Mouse (Mus musculus) liver, embryonic 14.5 days (tissue): ENCODE measurements around the gene Tedc2. TPM values are rescaled to one million over a fixed set of nuclear protein-coding genes. Genes with fewer than 3 reads are reported as not detected.
A peak's percentile ranks its signal among the peaks of the same experiment; 100 is the strongest.

ENCODE experiments used
- ATAC-seq: fragments of 200-750 bp; cut with Nextera tagmentation; 2 replicates; pipeline ENCODE4 v1.8.0; 2017; ENCODE audit warnings: moderate number of reproducible peaks, mild to moderate bottlenecking, moderate library complexity; ENCODE audit not compliant: insufficient read depth
- DNase-seq, 3 experiments: peaks; one replicate each; pipeline ENCODE4 v3.0.0-alpha.2; 2012 to 2013; ENCODE audit warnings: low read depth in 3 of 3, low spot score in 3 of 3
- H3K27ac ChIP-seq: fragments of 300-500 bp; sonication (generic); 2 replicates; pipeline ENCODE4 v1.5.1; 2014; ENCODE audit warnings: moderate library complexity, mild to moderate bottlenecking, control low read depth, inconsistent platforms
- H3K27me3 ChIP-seq: fragments of 300-500 bp; sonication (generic); 2 replicates; pipeline ENCODE4 v1.6.1; 2014; ENCODE audit warnings: mild to moderate bottlenecking, low read length, moderate library complexity; ENCODE audit not compliant: control insufficient read depth, insufficient read depth
- H3K36me3 ChIP-seq: fragments of 300-500 bp; sonication (generic); replicated peaks from 2 replicates; pipeline ENCODE4 v1.6.1; 2014; ENCODE audit warnings: low read depth; ENCODE audit not compliant: control insufficient read depth, insufficient read depth
- H3K4me1 ChIP-seq, 2 experiments: fragments of 200-500 bp in 1 of 2; fragments of 300-500 bp in 1 of 2; sonication (generic) in 1 of 2; replicated peaks; 2 replicates each; pipeline ENCODE4 v1.6.1; 2012 to 2014; ENCODE audit warnings: antibody characterized with exemption in 1 of 2, inconsistent platforms in 1 of 2, low read length in 1 of 2; ENCODE audit not compliant: control insufficient read depth in 2 of 2, insufficient read depth in 2 of 2
- H3K4me2 ChIP-seq: fragments of 300-500 bp; sonication (generic); 2 replicates; pipeline ENCODE4 v1.6.1; 2014; ENCODE audit warnings: low read depth, mild to moderate bottlenecking, control low read depth, moderate library complexity
- H3K4me3 ChIP-seq, 2 experiments: fragments of 200-500 bp in 1 of 2; fragments of 300-500 bp in 1 of 2; sonication (generic) in 1 of 2; 2 replicates each; pipeline ENCODE4 v1.5.1; 2012 to 2014; ENCODE audit warnings: low read depth in 2 of 2, low read length in 2 of 2, mild to moderate bottlenecking in 2 of 2, control low read depth in 1 of 2, inconsistent platforms in 1 of 2, moderate library complexity in 1 of 2; ENCODE audit not compliant: insufficient read depth in 1 of 2
- H3K9ac ChIP-seq: fragments of 300-500 bp; sonication (generic); replicated peaks from 2 replicates; pipeline ENCODE4 v1.6.1; 2014; ENCODE audit warnings: mild to moderate bottlenecking, control low read depth, moderate library complexity
- H3K9me3 ChIP-seq: fragments of 300-500 bp; sonication (generic); 2 replicates; pipeline ENCODE4 v1.6.1; 2016; ENCODE audit warnings: low read length, mixed read lengths; ENCODE audit not compliant: control insufficient read depth
- CTCF ChIP-seq: IDR thresholded peaks from 2 replicates; pipeline ENCODE4 v1.5.1; 2016; ENCODE audit warnings: antibody characterized with exemption, low read depth, control low read depth
- EP300 ChIP-seq: IDR thresholded peaks from 2 replicates; pipeline ENCODE4 v1.6.1; 2016; ENCODE audit warnings: antibody characterized with exemption, low read depth
- WGBS: fragments of 180-500 bp; shearing (Covaris S2); extraction: QIAGEN DNeasy Blood & Tissue Kit; methylation state at CpG from one replicate; pipeline ENCODE4 v1.1.7; 2014; ENCODE audit not compliant: insufficient replicate concordance; 5-methylcytosine and 5-hydroxymethylcytosine counted together
- polyA plus RNA-seq, 2 experiments: library from polyadenylated mRNA; depleted of rRNA in 1 of 2; stranded (reverse) in 1 of 2; unstranded in 1 of 2; fragments of >200 nt; fragmentation: Nextera tagmentation in 1 of 2; extraction: Ambion mirVana in 1 of 2; gene quantifications; 2 replicates each; pipeline versions ENCODE4 v1.2.1 to v1.2.3; 2012 to 2014

Tedc2 gene
- polyA plus RNA-seq, 2 experiments, result 7.9 to 18.3 TPM

DNA sequence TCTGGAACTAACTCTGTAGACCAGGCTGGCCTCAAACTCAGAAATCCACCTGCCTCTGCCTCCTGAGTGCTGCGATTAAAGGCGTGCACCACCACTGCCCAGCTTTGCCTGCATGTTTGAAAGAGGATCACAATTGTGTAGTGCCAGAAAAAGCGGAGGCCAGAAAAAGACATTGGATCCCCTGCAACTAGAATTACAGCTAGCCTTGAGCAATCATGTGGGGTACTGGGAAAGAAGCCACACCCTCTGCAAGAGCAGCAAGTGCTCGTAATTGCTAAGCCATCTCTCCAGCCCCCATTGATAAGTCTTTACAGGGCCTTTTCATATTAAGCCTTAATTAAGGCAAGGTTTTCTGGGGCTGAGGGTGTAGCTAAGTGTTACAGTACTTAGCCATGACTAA lies 29.2 kb downstream of the Tedc2 start:
- no peak overlapping the region for H3K4me3 ChIP-seq
- DNase-seq (no peak), ATAC-seq (no peak)
- no peaks in the 10 kb centered on the region for H3K27me3 ChIP-seq
- peaks cover 22 to 33% of the 10 kb centered on the region in 2 experiments for H3K4me1 ChIP-seq
- no peak overlapping the region for H3K4me2 ChIP-seq
- no peak overlapping the region for H3K9ac ChIP-seq
- WGBS, result 65% methylated on average over 4 of the region's 4 CpGs
- no peak overlapping the region for H3K27ac ChIP-seq
- H3K9me3 ChIP-seq, result no peaks in the 10 kb centered on the region
- H3K36me3 ChIP-seq, result peaks cover 13% of the 10 kb centered on the region
- TF ChIP-seq EP300 (no peak), CTCF (no peak)

- Histone ChIP-seq H3K36me3 (peaks cover 17% of the 10 kb centered on the region), H3K27ac (no peak overlapping the region), H3K27me3 (no peaks in the 10 kb centered on the region), H3K9me3 (no peaks in the 10 kb centered on the region), H3K4me1 (peaks cover 20 to 28% of the 10 kb centered on the region in 2 experiments), H3K4me2 (no peak overlapping the region), H3K9ac (no peak overlapping the region), H3K4me3 (no peak overlapping the region)
- WGBS, result 73% methylated on average over 2 of the region's 2 CpGs
- ATAC-seq (no peak), DNase-seq (no peak)
- TF ChIP-seq EP300, result no peak
Measured at GRCm38 (mm10) chr17:24190934-24191333, 29.7 kb downstream of the Tedc2 start.

- ATAC-seq (no peak), DNase-seq (no peak)
- peaks cover 5 to 9% of the 10 kb centered on the region in 2 experiments for H3K4me1 ChIP-seq
- H3K9ac ChIP-seq, result no peak overlapping the region
- H3K4me3 ChIP-seq, result no peak overlapping the region
- H3K36me3 ChIP-seq, result peaks cover 3% of the 10 kb centered on the region
- no peaks in the 10 kb centered on the region for H3K27me3 ChIP-seq
- no peaks in the 10 kb centered on the region for H3K9me3 ChIP-seq
- no peak overlapping the region for H3K4me2 ChIP-seq
- TF ChIP-seq EP300 (no peak), CTCF (no peak)
- H3K27ac ChIP-seq, result no peak overlapping the region
- 66% methylated on average over 3 of the region's 3 CpGs for WGBS
Measured at GRCm38 (mm10) chr17:24174259-24174658, 46.4 kb downstream of the Tedc2 start.

- ATAC-seq (no peak), DNase-seq (peak in 2 of 3 experiments; percentile 61 to 63)
- Histone ChIP-seq H3K4me3 (no peak overlapping the region), H3K9ac (no peak overlapping the region), H3K9me3 (no peaks in the 10 kb centered on the region), H3K36me3 (no peaks in the 10 kb centered on the region), H3K4me1 (peaks cover 5 to 9% of the 10 kb centered on the region in 2 experiments), H3K4me2 (no peak overlapping the region), H3K27me3 (no peaks in the 10 kb centered on the region), H3K27ac (no peak overlapping the region)
- TF ChIP-seq EP300 (no peak), CTCF (peak; percentile 93)
- 6% methylated on average over 3 of the region's 3 CpGs for WGBS
Measured at GRCm38 (mm10) chr17:24173423-24173822, 47.2 kb downstream of the Tedc2 start.

- Histone ChIP-seq H3K27me3 (no peaks in the 10 kb centered on the region), H3K4me1 (peaks cover 14 to 20% of the 10 kb centered on the region in 2 experiments), H3K4me2 (no peak overlapping the region), H3K4me3 (no peak overlapping the region), H3K9ac (no peak overlapping the region), H3K27ac (no peak overlapping the region), H3K36me3 (peaks cover 10% of the 10 kb centered on the region), H3K9me3 (no peaks in the 10 kb centered on the region)
- 79% methylated on average over 4 of the region's 4 CpGs for WGBS
- ATAC-seq (no peak), DNase-seq (no peak)
- no peak for TF ChIP-seq CTCF
- TF ChIP-seq EP300, result no peak
Measured at GRCm38 (mm10) chr17:24171738-24172137, 48.9 kb downstream of the Tedc2 start.
